Comparison of ENCODE assay signal across 8 mouse cellular contexts in the genomic region with DNA sequence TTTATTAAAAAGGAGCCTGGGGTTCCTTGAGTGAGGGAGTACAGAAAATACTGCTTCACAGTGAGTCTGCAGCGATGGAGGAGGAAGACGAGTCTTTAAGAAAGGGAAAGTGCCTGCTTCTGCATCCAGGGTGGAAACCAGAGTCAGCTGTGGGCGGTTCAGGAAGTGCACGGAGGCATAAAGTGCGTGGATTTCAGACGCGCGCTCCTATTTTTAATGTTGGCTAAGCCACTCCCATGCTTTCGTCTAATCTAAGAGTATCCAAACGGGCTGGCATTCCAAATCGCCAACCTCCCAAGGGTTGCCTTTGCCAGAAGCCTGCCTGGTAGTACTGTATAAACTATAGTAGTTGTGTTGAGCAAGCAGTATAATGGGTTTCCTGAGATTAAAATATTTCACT. TPM values are rescaled to one million over a fixed set of nuclear protein-coding genes. Genes with fewer than 3 reads are reported as not detected.
DNase-seq lines count a peak whose midpoint lies in the region; ATAC-seq and TF ChIP-seq lines count a peak whose summit lies in the region.

No protein-coding gene starts in this region.

- no peak overlapping the region for H3K27ac ChIP-seq in heart, adult 2 months
- no peak overlapping the region for H3K27ac ChIP-seq in intestine, embryonic 16.5 days (ENCODE audit: low read length)
- no peak overlapping the region for H3K27ac ChIP-seq in limb, embryonic 14.5 days (replicated peaks; ENCODE audit: low read depth, low read length)
- no peak overlapping the region for H3K27ac ChIP-seq in midbrain, embryonic 14.5 days (replicated peaks; ENCODE audit: low read depth, low read length)

- peak overlapping the region; percentile 11 for H3K9ac ChIP-seq in heart, adult 2 months (ENCODE audit: low read depth, low read length)
- H3K9ac ChIP-seq in intestine, embryonic 16.5 days (ENCODE audit: low read depth, low read length) = 0 out of 2 replicates have a peak overlapping the region, but pooled peaks have one; percentile 7
- H3K9ac ChIP-seq in limb, embryonic 14.5 days (ENCODE audit: low read depth, low read length, severe bottlenecking) = no peak overlapping the region
- H3K9ac ChIP-seq in midbrain, embryonic 14.5 days (replicated peaks; ENCODE audit: low read length) = no peak overlapping the region

- no peaks in the 10 kb centered on the region for H3K27me3 ChIP-seq in E14TG2a.4 (ENCODE audit: insufficient read depth, low read length)
- H3K27me3 ChIP-seq in heart, adult 2 months (ENCODE audit: control insufficient read depth, insufficient read depth, low read length) = no peaks in the 10 kb centered on the region
- no peaks in the 10 kb centered on the region for H3K27me3 ChIP-seq in intestine, embryonic 16.5 days (replicated peaks; ENCODE audit: control insufficient read depth, insufficient read depth, low read length)
- H3K27me3 ChIP-seq in limb, embryonic 14.5 days (ENCODE audit: control insufficient read depth, insufficient read depth, low read length) = no peaks in the 10 kb centered on the region
- H3K27me3 ChIP-seq in midbrain, embryonic 14.5 days (ENCODE audit: control insufficient read depth, insufficient read depth, low read length) = no peaks in the 10 kb centered on the region

- peak overlapping the region; percentile 30 for H3K4me2 ChIP-seq in intestine, embryonic 16.5 days (ENCODE audit: low read depth, low read length)
- H3K4me2 ChIP-seq in limb, embryonic 14.5 days (replicated peaks; ENCODE audit: low read depth, low read length, severe bottlenecking) = peak overlapping the region; percentile 32; the same call in 1 of the 2 replicates
- H3K4me2 ChIP-seq in midbrain, embryonic 14.5 days (ENCODE audit: low read length) = peak overlapping the region; percentile 33

- DNase-seq in brain, adult 2 months (ENCODE audit: low read depth, low spot score) = peak; percentile 85
- peak; percentile 29 to 49 for DNase-seq in heart, adult 2 months
- peak; percentile 9 for DNase-seq in limb, embryonic 14.5 days (ENCODE audit: low spot score)
- DNase-seq in midbrain, embryonic 14.5 days = no peak
- DNase-seq in thymus, postnatal 10 days (ENCODE audit: low spot score in 2 of 2) = peak; percentile 8 to 28
- no peak for DNase-seq in ovary, postnatal 10 days (ENCODE audit: low spot score)

- no peak for TF ChIP-seq POLR2A in heart, adult 2 months (IDR thresholded peaks at IDR 0.05; ENCODE audit: insufficient read depth, low read depth, low read length)
- TF ChIP-seq POLR2A in limb, embryonic 14.5 days (IDR thresholded peaks at IDR 0.05; ENCODE audit: borderline replicate concordance, extremely low read depth, insufficient read depth, insufficient read length) = no peak

- no peak for TF ChIP-seq CTCF in E14TG2a.4 (conservative IDR thresholded peaks at IDR 0.05; ENCODE audit: low read length)
- TF ChIP-seq CTCF in heart, adult 2 months (IDR thresholded peaks at IDR 0.05) = no peak

- peaks cover 21% of the 10 kb centered on the region for H3K9me3 ChIP-seq in E14TG2a.4 (ENCODE audit: low read length)
- H3K9me3 ChIP-seq in intestine, embryonic 16.5 days (ENCODE audit: control insufficient read depth, low read length) = no peaks in the 10 kb centered on the region
- no peaks in the 10 kb centered on the region for H3K9me3 ChIP-seq in limb, embryonic 14.5 days (ENCODE audit: control insufficient read depth, low read length)
- no peaks in the 10 kb centered on the region for H3K9me3 ChIP-seq in midbrain, embryonic 14.5 days (ENCODE audit: control insufficient read depth, low read length)

- WGBS in heart, adult 2 months = 6% methylated on average over 11 of the region's 11 CpGs
- 28% methylated on average over 11 of the region's 11 CpGs for WGBS in intestine, embryonic 16.5 days
- WGBS in limb, embryonic 14.5 days = 44% methylated on average over 11 of the region's 11 CpGs
- 30% methylated on average over 11 of the region's 11 CpGs for WGBS in midbrain, embryonic 14.5 days

- ATAC-seq in intestine, embryonic 16.5 days = no peak
- ATAC-seq in limb, embryonic 14.5 days (ENCODE audit: low FRiP score, low read depth) = no peak
- ATAC-seq in midbrain, embryonic 14.5 days (ENCODE audit: low FRiP score, low TSS enrichment) = no peak

- no peaks in the 10 kb centered on the region for H3K79me2 ChIP-seq in heart, adult 2 months (replicated peaks; ENCODE audit: control insufficient read depth, insufficient read depth, low read length)

- TF ChIP-seq EP300 in heart, adult 2 months (IDR thresholded peaks at IDR 0.05; ENCODE audit: insufficient read depth, low read depth, low read length) = no peak

- H3K36me3 ChIP-seq in E14TG2a.4 (ENCODE audit: insufficient read depth, low read length) = no peaks in the 10 kb centered on the region
- H3K36me3 ChIP-seq in heart, adult 2 months (ENCODE audit: control insufficient read depth, insufficient read depth, low read length) = no peaks in the 10 kb centered on the region
- H3K36me3 ChIP-seq in intestine, embryonic 16.5 days (ENCODE audit: control insufficient read depth, insufficient read depth, low read length) = no peaks in the 10 kb centered on the region
- H3K36me3 ChIP-seq in limb, embryonic 14.5 days (ENCODE audit: control insufficient read depth, insufficient read depth, low read length) = no peaks in the 10 kb centered on the region
- no peaks in the 10 kb centered on the region for H3K36me3 ChIP-seq in midbrain, embryonic 14.5 days (ENCODE audit: control insufficient read depth, insufficient read depth, low read length)

- H3K4me3 ChIP-seq in E14TG2a.4 (replicated peaks; ENCODE audit: low read length) = 0 out of 2 replicates have a peak overlapping the region, but pooled peaks have one; percentile 20
- H3K4me3 ChIP-seq in heart, adult 2 months = peak overlapping the region; percentile 36
- H3K4me3 ChIP-seq in intestine, embryonic 16.5 days (ENCODE audit: low read length) = peak overlapping the region; percentile 22
- no peak overlapping the region for H3K4me3 ChIP-seq in limb, embryonic 14.5 days (replicated peaks; ENCODE audit: low read length)
- H3K4me3 ChIP-seq in midbrain, embryonic 14.5 days (replicated peaks; ENCODE audit: low read depth, low read length) = no peak overlapping the region

- peaks cover 48% of the 10 kb centered on the region for H3K4me1 ChIP-seq in E14TG2a.4 (replicated peaks; ENCODE audit: low read depth, low read length)
- no peaks in the 10 kb centered on the region for H3K4me1 ChIP-seq in heart, adult 2 months (ENCODE audit: control insufficient read depth, insufficient read depth, low read length)
- 0 out of 2 replicates have a peak, but pooled peaks cover 3% of the 10 kb centered on the region for H3K4me1 ChIP-seq in intestine, embryonic 16.5 days (ENCODE audit: control insufficient read depth, insufficient read depth, low read length)
- no peaks in the 10 kb centered on the region; the same call in none of the 2 replicates for H3K4me1 ChIP-seq in limb, embryonic 14.5 days (ENCODE audit: control insufficient read depth, insufficient read depth, low read length)
- peaks cover 20% of the 10 kb centered on the region for H3K4me1 ChIP-seq in midbrain, embryonic 14.5 days (ENCODE audit: control insufficient read depth, insufficient read depth, low read length)

- intact Hi-C loops in heart, adult 2 months (cut with DNase I) = no loop called here

RNA-seq across cellular contexts. Expression of a gene that starts 50.4 kb away (rescaled TPM):
- total RNA-seq in heart, adult 2 months (2021) = 10 to 100 TPM; 66.6 to 66.7 TPM
- 10.5 and 21.2 TPM in 2 replicates for polyA plus RNA-seq in heart, adult 2 months (2012; rRNA removed)
- polyA plus RNA-seq in intestine, embryonic 16.5 days (2015; fragmentation: Nextera tagmentation; extraction: Ambion mirVana) = 118 and 140 TPM in 2 replicates
- 189 and 334 TPM in 2 replicates for polyA plus RNA-seq in limb, embryonic 14.5 days (2012; rRNA removed)
- polyA plus RNA-seq in limb, embryonic 14.5 days (2014; fragmentation: Nextera tagmentation; extraction: Ambion mirVana) = 231 and 238 TPM in 2 replicates
- polyA plus RNA-seq in midbrain, embryonic 14.5 days (2014; fragmentation: Nextera tagmentation; extraction: Ambion mirVana) = 182 and 206 TPM in 2 replicates

Comparison
In these comparisons a context has a peak if more than half of its experiments do, and no peak if none do; other contexts are left out.
1. H3K4me3 ChIP-seq: peak in E14TG2a.4 (single experiment), heart, adult 2 months (single experiment) and intestine, embryonic 16.5 days (single experiment); none in limb, embryonic 14.5 days (single experiment) and midbrain, embryonic 14.5 days (single experiment).
2. DNase-seq: peak in brain, adult 2 months (single experiment), heart, adult 2 months (2 of 2), limb, embryonic 14.5 days (single experiment) and thymus, postnatal 10 days (2 of 2); none in midbrain, embryonic 14.5 days (single experiment) and ovary, postnatal 10 days (single experiment).
3. H3K9ac ChIP-seq: peak in heart, adult 2 months (single experiment) and intestine, embryonic 16.5 days (single experiment); none in limb, embryonic 14.5 days (single experiment) and midbrain, embryonic 14.5 days (single experiment).
4. Peak in every context shown above with its lines, with median percentiles within 50 percentile points of each other: H3K4me2 ChIP-seq.